Mouse (Mus musculus) R1 (cell line): ENCODE measurements around the gene Cnn2.

Source experiments
- DNase-seq: peaks from one replicate; pipeline ENCODE4 v3.0.0-alpha.2; 2018; ENCODE audit warnings: low read depth, low spot score

Cnn2 gene

DNA sequence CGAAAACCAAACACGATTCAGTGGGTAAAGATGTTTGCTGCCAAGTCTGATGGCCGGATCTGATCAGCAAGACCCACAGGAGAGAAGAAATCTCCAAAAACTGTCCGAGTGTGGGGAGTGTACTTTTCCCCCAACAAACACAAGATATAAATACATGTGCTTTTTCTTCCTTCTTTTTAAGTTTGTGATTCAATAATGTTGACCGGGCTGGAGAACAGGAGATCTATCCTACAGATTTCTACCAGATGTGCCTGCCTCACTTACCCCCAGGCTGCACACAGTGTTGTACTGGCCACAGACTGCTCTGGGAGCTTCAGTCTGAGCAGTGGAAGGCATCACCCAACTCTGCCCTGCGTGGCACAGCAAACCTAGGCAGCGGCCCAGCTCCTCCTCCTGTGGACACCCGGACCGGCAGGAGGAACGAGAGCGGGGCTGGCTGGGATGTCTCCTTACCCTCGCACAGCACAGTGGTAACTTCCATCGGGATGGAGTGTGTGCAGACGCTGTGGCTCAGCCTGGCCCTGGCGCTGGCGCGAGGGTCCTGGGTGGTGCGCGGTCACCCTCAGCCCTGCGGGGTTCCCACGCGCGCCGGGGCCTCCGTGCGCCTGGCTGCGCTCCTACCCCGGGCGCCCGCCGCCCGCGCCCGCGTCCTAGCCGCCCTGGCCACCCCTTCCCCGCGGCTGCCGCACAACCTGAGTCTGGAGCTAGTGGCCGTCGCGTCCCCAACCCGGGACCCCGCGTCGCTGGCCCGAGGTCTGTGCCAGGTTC is 17.8 kb upstream of the Cnn2 start, which contains the start of gene Grin3b:
TSS of gene Grin3b (plus strand) at position 301 of the 768 bp plus-strand sequence.
- no peak for DNase-seq

- peak; percentile 57 for DNase-seq
Observed at GRCm38 (mm10) chr10:79971183-79971497, 17.2 kb upstream of the Cnn2 start.

DNA sequence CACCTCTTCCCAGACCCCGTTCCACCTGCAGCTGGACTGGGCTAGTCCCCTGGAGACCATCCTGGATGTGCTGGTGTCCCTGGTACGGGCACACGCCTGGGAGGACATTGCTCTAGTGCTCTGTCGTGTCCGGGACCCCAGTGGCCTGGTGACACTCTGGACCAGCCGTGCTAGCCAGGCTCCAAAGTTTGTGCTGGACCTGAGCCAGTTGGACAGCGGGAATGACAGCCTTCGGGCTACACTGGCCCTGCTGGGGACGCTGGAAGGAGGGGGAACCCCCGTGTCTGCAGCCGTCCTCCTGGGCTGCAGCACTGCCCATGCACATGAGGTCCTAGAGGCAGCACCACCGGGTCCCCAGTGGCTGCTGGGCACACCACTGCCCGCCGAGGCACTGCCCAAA is 15.6 kb upstream of the Cnn2 start:
- no peak for DNase-seq

- no peak for DNase-seq
Observed at GRCm38 (mm10) chr10:79974087-79974486, 14.3 kb upstream of the Cnn2 start.

DNA sequence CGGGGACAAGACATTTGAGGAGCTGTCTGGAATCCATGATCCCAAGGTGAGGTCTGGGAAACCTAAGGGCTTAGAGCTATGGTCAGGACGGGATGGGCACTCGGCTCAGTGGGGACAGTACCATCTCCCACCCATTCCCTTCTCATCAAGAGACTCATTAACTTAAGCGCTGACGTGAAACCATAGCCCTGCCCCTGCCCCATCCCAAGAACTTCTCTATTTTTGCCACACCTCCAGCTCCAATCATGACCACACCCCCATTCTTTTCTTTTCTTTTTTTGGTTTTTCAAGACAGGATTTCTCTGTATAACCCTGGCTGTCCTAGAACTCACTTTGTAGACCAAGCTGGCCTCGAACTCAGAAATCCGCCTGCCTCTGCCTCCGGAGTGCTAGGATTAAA is 13.7 kb upstream of the Cnn2 start:
- no peak for DNase-seq

DNA sequence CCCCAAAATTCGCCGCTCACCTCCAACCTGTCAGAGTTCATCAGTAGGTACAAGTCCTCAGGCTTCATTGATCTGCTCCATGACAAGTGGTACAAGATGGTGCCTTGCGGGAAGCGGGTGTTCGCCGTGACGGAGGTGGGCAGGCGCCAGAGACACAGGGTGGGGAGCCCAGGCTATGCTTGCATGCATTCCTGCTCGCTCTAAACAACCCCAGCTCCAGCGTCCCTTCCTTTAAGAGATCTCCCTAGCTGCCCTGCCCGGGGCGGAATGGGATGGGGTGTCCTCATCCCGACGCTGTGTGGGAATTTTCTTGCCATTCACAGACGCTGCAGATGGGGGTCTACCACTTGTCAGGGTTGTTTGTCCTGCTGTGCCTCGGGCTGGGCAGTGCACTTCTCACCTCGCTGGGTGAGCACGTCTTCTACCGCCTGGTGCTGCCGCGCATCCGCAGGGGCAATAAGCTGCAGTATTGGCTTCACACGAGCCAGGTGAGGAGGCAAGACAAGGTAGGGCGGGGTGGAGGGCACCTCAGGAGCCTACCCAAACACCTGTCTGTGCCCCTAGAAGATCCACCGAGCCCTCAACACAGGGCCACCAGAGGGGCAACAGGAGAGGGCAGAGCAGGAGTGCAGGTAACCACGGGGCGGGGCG is 12.2 kb upstream of the Cnn2 start:
- no peak for DNase-seq

DNA sequence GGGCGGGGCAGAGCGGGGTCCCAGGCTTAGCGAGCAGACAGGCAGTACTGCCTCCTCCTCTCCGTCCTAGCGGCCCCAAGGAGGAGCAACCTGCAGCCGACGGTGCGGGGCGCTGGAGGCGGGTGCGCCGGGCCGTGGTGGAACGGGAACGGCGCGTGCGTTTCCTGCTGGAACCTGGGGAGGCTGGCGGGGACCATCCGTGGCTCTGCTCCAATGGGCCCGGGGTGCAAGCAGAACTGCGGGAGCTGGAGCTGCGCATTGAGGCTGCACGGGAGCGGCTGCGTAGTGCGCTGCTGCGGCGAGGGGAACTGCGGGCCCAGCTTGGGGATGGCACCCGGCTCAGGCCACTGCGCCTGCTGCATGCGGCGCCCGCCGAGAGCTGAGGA is 11.7 kb upstream of the Cnn2 start:
- peak; percentile 63 for DNase-seq

- no peak for DNase-seq
Observed at GRCm38 (mm10) chr10:79977324-79977723, 11.1 kb upstream of the Cnn2 start.

DNA sequence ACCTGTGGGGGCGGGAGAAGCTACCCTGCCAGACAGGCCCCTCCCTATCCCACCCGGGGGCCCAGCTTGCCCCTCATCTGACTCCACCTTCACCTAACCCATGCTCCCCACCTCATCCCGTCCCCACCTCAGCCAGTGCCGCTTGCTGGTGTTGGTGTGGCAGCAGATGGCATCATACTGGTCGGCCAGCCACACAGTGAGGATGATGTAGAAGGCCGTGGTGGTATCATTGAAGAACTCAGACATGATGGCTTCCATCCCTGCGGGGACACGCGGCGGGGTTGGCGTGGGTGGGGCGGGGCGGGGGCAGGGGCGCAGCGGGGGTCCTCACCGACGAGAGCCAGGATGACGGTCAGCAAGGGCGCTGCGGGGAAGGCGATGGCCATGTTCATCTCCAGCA is 10.3 kb upstream of the Cnn2 start:
- DNase-seq: no peak

GRCm38 (mm10) chr10:79979401-79980155 is 8.8 kb upstream of the Cnn2 start:
- no peak for DNase-seq

- no peak for DNase-seq
Observed at GRCm38 (mm10) chr10:79983205-79983604, 5.2 kb upstream of the Cnn2 start.

- DNase-seq: peak; percentile 85
Observed at GRCm38 (mm10) chr10:79983670-79984069, 4.7 kb upstream of the Cnn2 start.

- DNase-seq: peak; percentile 94
Observed at GRCm38 (mm10) chr10:79984195-79984816, 4.1 kb upstream of the Cnn2 start, which contains the start of gene Tmem259. TSS of gene Tmem259 (minus strand) at chr10:79984330.

- peak; percentile 100 for DNase-seq
Observed at GRCm38 (mm10) chr10:79984871-79985270, 3.5 kb upstream of the Cnn2 start.

DNA sequence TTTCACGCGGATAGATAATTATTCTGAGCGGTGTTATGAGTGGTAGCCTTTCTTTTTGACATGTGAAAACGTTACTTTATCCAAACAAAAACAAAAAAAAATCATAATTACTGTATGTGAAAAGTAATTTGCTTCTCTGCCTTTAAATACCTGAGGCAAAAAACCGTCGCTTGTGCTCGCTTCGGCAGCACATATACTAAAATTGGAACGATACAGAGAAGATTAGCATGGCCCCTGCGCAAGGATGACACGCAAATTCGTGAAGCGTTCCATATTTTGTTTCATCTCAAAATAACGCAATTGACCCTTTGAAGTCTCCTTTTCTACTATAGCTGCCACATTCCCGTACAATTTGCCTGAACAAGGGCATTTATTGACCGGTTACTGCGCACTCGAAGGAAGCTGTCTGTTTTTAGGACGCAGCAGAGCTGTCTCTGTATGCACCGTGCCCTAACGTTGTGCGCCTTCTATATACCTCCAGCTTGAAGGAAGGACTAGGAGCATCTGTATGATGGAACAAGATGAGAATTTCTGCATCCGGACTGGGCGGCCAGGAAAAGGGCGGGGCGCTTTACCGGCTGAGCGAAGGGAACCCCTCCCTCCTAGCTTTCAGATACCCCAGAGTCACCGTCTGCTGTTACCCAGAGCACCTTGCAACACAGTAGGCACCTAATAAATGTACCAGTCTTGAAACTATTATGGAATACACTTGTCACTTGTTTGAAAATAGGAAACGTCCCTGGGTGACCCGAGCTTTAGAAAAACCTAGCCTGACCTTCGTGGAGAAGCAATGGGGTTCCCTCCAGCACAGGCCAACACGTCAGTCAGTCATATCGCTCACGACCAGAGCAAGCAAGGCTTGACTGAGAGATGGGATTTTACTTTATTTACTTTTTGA is 2.8 kb upstream of the Cnn2 start:
- peak; percentile 84 for DNase-seq

GRCm38 (mm10) chr10:79986232-79986878 is 2.0 kb upstream of the Cnn2 start:
- no peak for DNase-seq

DNA sequence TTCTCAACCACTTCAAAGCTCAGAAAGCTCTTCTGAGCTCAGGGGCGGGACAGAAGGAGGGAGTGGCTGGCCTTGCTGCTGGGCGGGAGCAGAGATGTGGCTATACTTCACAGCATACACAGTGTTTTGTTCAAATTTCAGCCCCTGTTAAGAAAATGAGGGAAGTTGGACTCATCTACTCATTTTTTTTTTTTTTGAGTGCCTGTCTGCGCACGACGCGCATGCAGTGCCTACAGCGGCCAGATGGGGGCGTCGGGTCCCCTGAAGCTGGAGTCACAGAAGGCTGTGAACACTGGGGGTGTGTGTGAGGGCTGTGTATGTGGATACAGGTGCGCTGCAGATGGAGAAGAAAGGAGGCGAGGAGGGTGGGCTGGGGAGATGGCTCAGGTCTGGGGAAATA is 1.4 kb upstream of the Cnn2 start:
- peak; percentile 89 for DNase-seq

DNA sequence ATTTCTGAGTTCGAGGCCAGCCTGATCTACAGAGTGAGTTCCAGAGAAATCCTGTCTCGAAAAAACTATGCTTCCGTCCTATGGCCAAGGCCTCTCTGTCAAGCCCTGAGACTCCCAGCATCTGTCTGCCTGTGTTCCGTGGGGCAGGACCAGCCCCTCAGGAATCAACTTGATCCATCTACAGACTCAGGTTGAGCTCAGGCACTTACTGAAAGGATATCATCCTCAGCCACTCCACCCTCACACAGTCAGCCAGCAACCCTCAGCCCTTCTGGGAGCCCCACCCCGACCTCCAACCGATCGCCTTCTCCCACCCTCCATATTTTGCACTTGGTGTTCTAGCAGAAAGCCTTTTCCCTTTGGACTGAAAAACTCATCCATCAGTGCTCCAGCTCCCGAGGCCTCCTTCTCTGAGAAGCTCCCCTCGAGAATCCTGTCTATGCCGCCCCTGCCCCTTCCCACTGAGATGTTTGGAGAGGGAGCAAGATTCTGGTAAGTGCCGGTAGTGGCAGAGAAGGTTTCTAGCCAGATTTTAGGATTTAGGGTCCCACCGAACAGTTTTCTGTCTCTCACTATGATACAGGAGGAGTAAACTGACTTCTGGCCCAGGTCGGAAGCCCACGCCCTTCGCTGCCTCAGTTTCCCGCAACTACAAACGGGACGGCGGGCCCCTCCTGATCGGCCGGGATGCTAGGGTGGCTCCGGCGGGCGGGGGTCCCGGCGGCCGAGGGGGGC is 446 bp upstream of the Cnn2 start:
- no peak for DNase-seq

GRCm38 (mm10) chr10:79989272-79989786 is 945 bp downstream of the Cnn2 start:
- DNase-seq: no peak

GRCm38 (mm10) chr10:79989870-79990269 is 1.5 kb downstream of the Cnn2 start:
- no peak for DNase-seq
